19 mouse cellular contexts compared by ENCODE assay signal in genomic region chr2:68229081-68229480, GRCm38 (mm10).
"Had no signal": no experiment of that assay in that cellular context is flagged by ENCODE, and none has a peak within 500 bp of the region (broad histone marks: within the 10 kb centered on the region; RNA-seq: fewer than 3 reads in every experiment).

No protein-coding gene starts in this region.

- H3K4me1 ChIP-seq: midbrain, embryonic 10.5 days; midbrain, embryonic 12.5 days; neural tube, embryonic 15.5 days had no signal

- H3K27ac ChIP-seq: lung, embryonic 15.5 days; midbrain, embryonic 10.5 days; midbrain, embryonic 12.5 days; neural tube, embryonic 13.5 days; neural tube, embryonic 15.5 days had no signal

- H3K9ac ChIP-seq: lung, embryonic 15.5 days; midbrain, embryonic 12.5 days; neural tube, embryonic 13.5 days; neural tube, embryonic 15.5 days had no signal

- H3K36me3 ChIP-seq: lung, embryonic 15.5 days had no signal

- DNase-seq: lung, adult 18-20 months; lung, postnatal 4 days; midbrain, embryonic 14.5 days; retina, postnatal 1 day; right cerebral cortex, adult 18-20 months; right cerebral cortex, postnatal 25 days; right cerebral cortex, postnatal 4 days; spleen, adult 18-20 months; thymus, adult 18-20 months; thymus, postnatal 14 days; thymus, postnatal 36 days had no signal

- H3K4me3 ChIP-seq: lung, embryonic 15.5 days; midbrain, embryonic 10.5 days; midbrain, embryonic 12.5 days; myocyte; neural tube, embryonic 13.5 days; neural tube, embryonic 15.5 days had no signal

- H3K4me2 ChIP-seq: lung, embryonic 15.5 days; midbrain, embryonic 12.5 days; neural tube, embryonic 13.5 days; neural tube, embryonic 15.5 days had no signal

- H3K27me3 ChIP-seq: lung, embryonic 15.5 days; midbrain, embryonic 12.5 days; neural tube, embryonic 13.5 days; neural tube, embryonic 15.5 days had no signal

- ATAC-seq: lung, postnatal 0 days; midbrain, embryonic 16.5 days had no signal

- H3K9me3 ChIP-seq: lung, embryonic 15.5 days; midbrain, embryonic 10.5 days; midbrain, embryonic 12.5 days; neural tube, embryonic 13.5 days; neural tube, embryonic 15.5 days had no signal
